ENCODE assay signal across 8 mouse cellular contexts in genomic region chr6:37398943-37399342, GRCm38 (mm10). TPM values are rescaled to one million over a fixed set of nuclear protein-coding genes. Genes with fewer than 3 reads are reported as not detected.
DNase-seq lines count a peak whose midpoint lies in the region; ATAC-seq and TF ChIP-seq lines count a peak whose summit lies in the region.

No protein-coding gene starts in this region.

- peak; percentile 26 to 28 for DNase-seq in left cerebral cortex, adult 18-20 months (ENCODE audit: low spot score in 2 of 2)
- DNase-seq in left cerebral cortex, adult 11 months (ENCODE audit: low spot score): no peak
- DNase-seq in midbrain, postnatal 0 days (ENCODE audit: low spot score): no peak
- DNase-seq in spleen, postnatal 36 days (ENCODE audit: low spot score in 2 of 2): no peak

- peak; percentile 37 for ATAC-seq in intestine, embryonic 15.5 days
- no peak for ATAC-seq in midbrain, postnatal 0 days (ENCODE audit: low FRiP score)
- no peak for ATAC-seq in megakaryocyte, adult 5-6 weeks (ENCODE audit: poor library complexity, severe bottlenecking)

- H3K4me3 ChIP-seq in embryonic fibroblast, embryonic 13.5 days (ENCODE audit: insufficient read depth, low read length): no peak overlapping the region
- H3K4me3 ChIP-seq in intestine, embryonic 15.5 days (replicated peaks): no peak overlapping the region
- no peak overlapping the region for H3K4me3 ChIP-seq in small intestine, adult 2 months (ENCODE audit: low read depth, low read length)
- H3K4me3 ChIP-seq in midbrain, postnatal 0 days (ENCODE audit: low read depth, low read length): no peak overlapping the region

- 20% methylated on average over 10 of the region's 10 CpGs for WGBS in intestine, embryonic 15.5 days
- WGBS in small intestine, adult 2 months: 50% methylated on average over 10 of the region's 10 CpGs
- 81% methylated on average over 10 of the region's 10 CpGs for WGBS in midbrain, postnatal 0 days

- H3K36me3 ChIP-seq in intestine, embryonic 15.5 days: no peaks in the 10 kb centered on the region
- H3K36me3 ChIP-seq in small intestine, adult 2 months (ENCODE audit: control insufficient read depth, insufficient read depth, low read length): 0 out of 2 replicates have a peak, but pooled peaks cover 1% of the 10 kb centered on the region
- no peaks in the 10 kb centered on the region for H3K36me3 ChIP-seq in midbrain, postnatal 0 days (ENCODE audit: insufficient read depth, low read length)

- peaks cover 35% of the 10 kb centered on the region for H3K4me1 ChIP-seq in embryonic fibroblast, embryonic 13.5 days (ENCODE audit: control insufficient read depth, insufficient read depth, low read length)
- peaks cover 47% of the 10 kb centered on the region for H3K4me1 ChIP-seq in intestine, embryonic 15.5 days (replicated peaks)
- peaks cover 33% of the 10 kb centered on the region for H3K4me1 ChIP-seq in small intestine, adult 2 months (ENCODE audit: control insufficient read depth, insufficient read depth, insufficient read length, low read length)
- H3K4me1 ChIP-seq in midbrain, postnatal 0 days (ENCODE audit: insufficient read depth, low read length): no peaks in the 10 kb centered on the region

- 0 out of 2 replicates have a peak overlapping the region, but pooled peaks have one; percentile 2 for H3K4me2 ChIP-seq in intestine, embryonic 15.5 days (replicated peaks)
- no peak overlapping the region for H3K4me2 ChIP-seq in midbrain, postnatal 0 days (ENCODE audit: low read depth, low read length, poor library complexity, severe bottlenecking)

- TF ChIP-seq POLR2A in embryonic fibroblast, embryonic 13.5 days (IDR thresholded peaks at IDR 0.05; ENCODE audit: low read depth, low read length): no peak
- TF ChIP-seq POLR2A in small intestine, adult 2 months (IDR thresholded peaks at IDR 0.05; ENCODE audit: low read depth, low read length): no peak

- no peaks in the 10 kb centered on the region for H3K9me3 ChIP-seq in intestine, embryonic 15.5 days
- H3K9me3 ChIP-seq in midbrain, postnatal 0 days (ENCODE audit: low read length): no peaks in the 10 kb centered on the region

- H3K27ac ChIP-seq in embryonic fibroblast, embryonic 13.5 days (ENCODE audit: insufficient read depth, low read length): peak overlapping the region; percentile 71
- no peak overlapping the region for H3K27ac ChIP-seq in intestine, embryonic 15.5 days
- H3K27ac ChIP-seq in small intestine, adult 2 months (ENCODE audit: insufficient read depth, low read depth, low read length): peak overlapping the region; percentile 64
- H3K27ac ChIP-seq in midbrain, postnatal 0 days (ENCODE audit: low read depth, low read length): no peak overlapping the region

- H3K9ac ChIP-seq in intestine, embryonic 15.5 days: no peak overlapping the region
- no peak overlapping the region for H3K9ac ChIP-seq in midbrain, postnatal 0 days (replicated peaks; ENCODE audit: low read length, poor library complexity, severe bottlenecking)

- TF ChIP-seq CTCF in embryonic fibroblast, embryonic 13.5 days (IDR thresholded peaks at IDR 0.05; ENCODE audit: borderline replicate concordance, insufficient read depth, low read length): no peak
- no peak for TF ChIP-seq CTCF in small intestine, adult 2 months (IDR thresholded peaks at IDR 0.05; ENCODE audit: extremely low read depth, insufficient read length, insufficient replicate concordance, low read depth, low read length)
- no peak for TF ChIP-seq CTCF in midbrain, postnatal 0 days (IDR thresholded peaks at IDR 0.05)

- no peaks in the 10 kb centered on the region for H3K27me3 ChIP-seq in intestine, embryonic 15.5 days (replicated peaks)
- H3K27me3 ChIP-seq in small intestine, adult 2 months (ENCODE audit: control insufficient read depth, insufficient read depth, low read length): no peaks in the 10 kb centered on the region
- no peaks in the 10 kb centered on the region for H3K27me3 ChIP-seq in midbrain, postnatal 0 days (ENCODE audit: insufficient read depth, low read length)

RNA-seq across cellular contexts. Expression of gene Creb3l2, which starts 43.0 kb away (rescaled TPM):
- total RNA-seq in left cerebral cortex, adult 18-20 months (2021): 1 to 10 TPM; 6.9 to 7.0 TPM
- 55.0 and 62.8 TPM in 2 replicates for polyA plus RNA-seq in embryonic fibroblast, embryonic 13.5 days (2011; ENCODE audit: insufficient read length, low read depth, missing spikeins)
- polyA plus RNA-seq in intestine, embryonic 15.5 days (2015; fragmentation: Nextera tagmentation; extraction: Ambion mirVana): 15.6 and 15.8 TPM in 2 replicates
- 8.8 and 30.5 TPM in 2 replicates for polyA plus RNA-seq in small intestine, adult 2 months (2012; rRNA removed)
- 3.9 and 4.5 TPM in 2 replicates for total RNA-seq in midbrain, postnatal 0 days (2014; rRNA removed)
- 1.9 and 2.1 TPM in 2 replicates for polyA plus RNA-seq in midbrain, postnatal 0 days (2015; fragmentation: Nextera tagmentation; extraction: Ambion mirVana)
- total RNA-seq in megakaryocyte, adult 5-6 weeks (2015): 7.8 and 8.0 TPM in 2 replicates
- total RNA-seq in megakaryocyte, adult 5-6 weeks (2017): 2.8 and 3.0 TPM in 2 replicates

Comparison
In these comparisons a context has a peak if more than half of its experiments do, and no peak if none do; other contexts are left out.
1. DNase-seq: peak in left cerebral cortex, adult 18-20 months (2 of 2); none in left cerebral cortex, adult 11 months (single experiment), midbrain, postnatal 0 days (single experiment) and spleen, postnatal 36 days (0 of 2).
2. H3K27ac ChIP-seq: peak in embryonic fibroblast, embryonic 13.5 days (single experiment) and small intestine, adult 2 months (single experiment); none in intestine, embryonic 15.5 days (single experiment) and midbrain, postnatal 0 days (single experiment).